Mouse (Mus musculus): ENCODE measurements around the gene Gnb2.

Gnb2 gene

GRCm38 (mm10) chr5:137533117-137533827 lies at the start of gene Gnb2, which contains the start of gene Epo:
Gene Gnb2, minus strand, starts transcription at chr5:137533510.
Gene Epo, minus strand, starts transcription at chr5:137533242.
- DNase-seq: peak; percentile 98

- no peak for DNase-seq
These were observed 49.4 kb upstream of the Gnb2 start for GRCm38 (mm10) chr5:137582702-137583101.

GRCm38 (mm10) chr5:137580246-137580645 lies 46.9 kb upstream of the Gnb2 start:
- DNase-seq: no peak

- DNase-seq: peak; percentile 83
These were observed 41.2 kb upstream of the Gnb2 start for GRCm38 (mm10) chr5:137574470-137574901.

GRCm38 (mm10) chr5:137570691-137571586 lies 37.6 kb upstream of the Gnb2 start:
- no peak for DNase-seq

- DNase-seq: no peak
These were observed 36.9 kb upstream of the Gnb2 start for GRCm38 (mm10) chr5:137570181-137570580.

GRCm38 (mm10) chr5:137569665-137570064 lies 36.4 kb upstream of the Gnb2 start, which contains the start of gene Tfr2:
Gene Tfr2, plus strand, starts transcription at chr5:137569840.
- DNase-seq: no peak

GRCm38 (mm10) chr5:137569031-137569430 lies 35.7 kb upstream of the Gnb2 start:
- DNase-seq: no peak

GRCm38 (mm10) chr5:137568223-137568798 lies 35.0 kb upstream of the Gnb2 start:
- DNase-seq: no peak

- no peak for DNase-seq
These were observed 33.1 kb upstream of the Gnb2 start for GRCm38 (mm10) chr5:137566416-137566815.

GRCm38 (mm10) chr5:137565744-137566143 lies 32.4 kb upstream of the Gnb2 start:
- DNase-seq: no peak

- DNase-seq: no peak
These were observed 29.7 kb upstream of the Gnb2 start for GRCm38 (mm10) chr5:137562965-137563364.

- DNase-seq: no peak
These were observed 28.2 kb upstream of the Gnb2 start for GRCm38 (mm10) chr5:137561556-137561955.

GRCm38 (mm10) chr5:137553898-137554297 lies 20.6 kb upstream of the Gnb2 start:
- DNase-seq: peak; percentile 52

GRCm38 (mm10) chr5:137553411-137553837 lies 20.1 kb upstream of the Gnb2 start, which contains the start of gene Actl6b:
Gene Actl6b, plus strand, starts transcription at chr5:137553517.
- peak; percentile 94 for DNase-seq

GRCm38 (mm10) chr5:137553000-137553399 lies 19.7 kb upstream of the Gnb2 start:
- no peak for DNase-seq

GRCm38 (mm10) chr5:137551119-137551518 lies 17.8 kb upstream of the Gnb2 start:
- DNase-seq: peak; percentile 26

- no peak for DNase-seq
These were observed 16.5 kb upstream of the Gnb2 start for GRCm38 (mm10) chr5:137549840-137550239.

GRCm38 (mm10) chr5:137545596-137545995 lies 12.3 kb upstream of the Gnb2 start:
- DNase-seq: peak; percentile 13

GRCm38 (mm10) chr5:137544926-137545325 lies 11.6 kb upstream of the Gnb2 start:
- peak; percentile 3 for DNase-seq

GRCm38 (mm10) chr5:137541768-137542540 lies 8.6 kb upstream of the Gnb2 start:
- DNase-seq: peak; percentile 88

- DNase-seq: peak; percentile 22
These were observed 7.7 kb upstream of the Gnb2 start for GRCm38 (mm10) chr5:137540991-137541390.
